Mouse (Mus musculus): Measurements from ENCODE around the gene Col20a1. TPM values are rescaled to one million over a fixed set of nuclear protein-coding genes. Genes with fewer than 3 reads are reported as not detected.

Gene Col20a1
- total RNA-seq, 2 experiments from 2014 or later: 2.7 to 5.4 TPM

- TF ChIP-seq CTCF (conservative IDR thresholded peaks at IDR 0.05): no peak
- DNase-seq (ENCODE audit: low spot score in 2 of 2): no peak
- H3K27ac ChIP-seq: no peak overlapping the region
- no peak overlapping the region for H3K4me3 ChIP-seq
These were observed 62.7 kb downstream of the Col20a1 start for GRCm38 (mm10) chr2:181048986-181049385.

GRCm38 (mm10) chr2:181052171-181052570, 65.8 kb downstream of the Col20a1 start:
- DNase-seq (ENCODE audit: low spot score in 2 of 2): no peak
- TF ChIP-seq CTCF (conservative IDR thresholded peaks at IDR 0.05): no peak
- Histone ChIP-seq H3K27ac (no peak overlapping the region), H3K4me3 (no peak overlapping the region)

- Histone ChIP-seq H3K4me3 (no peak overlapping the region), H3K27ac (no peak overlapping the region)
- no peak for TF ChIP-seq CTCF (conservative IDR thresholded peaks at IDR 0.05)
- no peak for DNase-seq (ENCODE audit: low spot score in 2 of 2)
These were observed 71.0 kb downstream of the Col20a1 start for GRCm38 (mm10) chr2:181057341-181057740.

- TF ChIP-seq CTCF (conservative IDR thresholded peaks at IDR 0.05): no peak
- no peak overlapping the region for H3K4me3 ChIP-seq
- H3K27ac ChIP-seq: no peak overlapping the region
- no peak for DNase-seq (ENCODE audit: low spot score in 2 of 2)
These were observed 71.9 kb downstream of the Col20a1 start for GRCm38 (mm10) chr2:181058193-181058592.

- peak; percentile 80 to 91 for DNase-seq (ENCODE audit: low spot score in 2 of 2)
- Histone ChIP-seq H3K27ac (no peak overlapping the region), H3K4me3 (no peak overlapping the region)
- peak; percentile 92 for TF ChIP-seq CTCF (conservative IDR thresholded peaks at IDR 0.05)
These were observed 73.8 kb downstream of the Col20a1 start for GRCm38 (mm10) chr2:181060127-181060526.

- TF ChIP-seq CTCF (conservative IDR thresholded peaks at IDR 0.05): no peak
- no peak for DNase-seq (ENCODE audit: low spot score in 2 of 2)
- Histone ChIP-seq H3K4me3 (no peak overlapping the region), H3K27ac (0 out of 2 replicates have a peak overlapping the region, but pooled peaks have one; percentile 28)
These were observed 79.5 kb downstream of the Col20a1 start for GRCm38 (mm10) chr2:181065827-181066226.

Other genes starting within 250 kb of the Col20a1 start
- not detected for gene Bhlhe23, start 209.6 kb upstream of the Col20a1 start, total RNA-seq (2021)
- 10 to 100 TPM; 54.1 to 54.2 TPM for gene Ythdf1, start 65.6 kb upstream of the Col20a1 start, total RNA-seq (2021)
- not detected for gene Birc7, start 57.5 kb upstream of the Col20a1 start, total RNA-seq (2021)
- 10 to 100 TPM; 54.3 to 55.1 TPM for gene Nkain4, start 31.8 kb upstream of the Col20a1 start, total RNA-seq (2021)
- gene Arfgap1, start 19.3 kb upstream of the Col20a1 start, total RNA-seq (2021): 100 to 1,000 TPM; 139 to 144 TPM
- 10 to 100 TPM; 14.1 to 15.7 TPM for gene Chrna4, start 57.0 kb downstream of the Col20a1 start, total RNA-seq (2021)
- 100 to 1,000 TPM; 327 to 335 TPM for gene Kcnq2, start 148.8 kb downstream of the Col20a1 start, total RNA-seq (2021)
- 1,000 to 10,000 TPM; 1,145 to 1,175 TPM for gene Eef1a2, start 170.5 kb downstream of the Col20a1 start, total RNA-seq (2021)
- gene Ppdpf, start 200.7 kb downstream of the Col20a1 start, total RNA-seq (2021): 10 to 100 TPM; 85.4 to 90.2 TPM
- under 1 TPM in 1 of 2 experiments, not detected in 1; 0.10 TPM for gene Ptk6, start 216.3 kb downstream of the Col20a1 start, total RNA-seq (2021)
- gene Srms, start 226.7 kb downstream of the Col20a1 start, total RNA-seq (2021): under 1 TPM; 0.12 to 0.41 TPM
- not detected for gene Fndc11, start 233.5 kb downstream of the Col20a1 start, total RNA-seq (2021)

Measured in layer of hippocampus, adult 2 months (tissue).